Mouse (Mus musculus) stomach, postnatal 0 days (tissue): ENCODE data around the gene Slc2a13. TPM values are rescaled to one million over a fixed set of nuclear protein-coding genes. Genes with fewer than 3 reads are reported as not detected.

Experiments
- ATAC-seq: fragments of 200-750 bp; cut with Nextera tagmentation; 2 replicates; pipeline ENCODE4 v1.8.0; 2017; ENCODE audit not compliant: low FRiP score, low TSS enrichment
- DNase-seq: peaks from one replicate; pipeline ENCODE4 v3.0.0-alpha.2; 2016; ENCODE audit warnings: low spot score
- H3K27ac ChIP-seq: fragments of 300-500 bp; sonication (generic); replicated peaks from 2 replicates; pipeline ENCODE4 v1.5.1; 2014; ENCODE audit warnings: mild to moderate bottlenecking, control low read depth
- H3K27me3 ChIP-seq: fragments of 300-500 bp; sonication (generic); 2 replicates; pipeline ENCODE4 v1.6.1; 2014; ENCODE audit warnings: low read length; ENCODE audit not compliant: control insufficient read depth, insufficient read depth
- H3K36me3 ChIP-seq: fragments of 300-500 bp; sonication (generic); 2 replicates; pipeline ENCODE4 v1.6.1; 2014; ENCODE audit warnings: low read length, mixed read lengths; ENCODE audit not compliant: control insufficient read depth, insufficient read depth
- H3K4me1 ChIP-seq: fragments of 300-500 bp; sonication (generic); replicated peaks from 2 replicates; pipeline ENCODE4 v1.6.1; 2014; ENCODE audit warnings: antibody characterized with exemption; ENCODE audit not compliant: control insufficient read depth, insufficient read depth
- H3K4me2 ChIP-seq: fragments of 300-500 bp; sonication (generic); replicated peaks from 2 replicates; pipeline ENCODE4 v1.6.1; 2014; ENCODE audit warnings: low read depth, mild to moderate bottlenecking, control low read depth, moderate library complexity
- H3K4me3 ChIP-seq: fragments of 300-500 bp; sonication (generic); 2 replicates; pipeline ENCODE4 v1.5.1; 2014; ENCODE audit warnings: low read depth, low read length, control low read depth
- H3K9ac ChIP-seq: fragments of 300-500 bp; sonication (generic); 2 replicates; pipeline ENCODE4 v1.6.1; 2014; ENCODE audit warnings: mild to moderate bottlenecking, low read length, control low read depth, mixed read lengths
- H3K9me3 ChIP-seq: fragments of 300-500 bp; sonication (generic); 2 replicates; pipeline ENCODE4 v1.6.1; 2016; ENCODE audit warnings: low read length; ENCODE audit not compliant: control insufficient read depth
- CTCF ChIP-seq: IDR thresholded peaks from 2 replicates; pipeline ENCODE4 v1.5.1; 2016; ENCODE audit warnings: antibody characterized with exemption, low read depth, mild to moderate bottlenecking, moderate library complexity
- EP300 ChIP-seq: optimal IDR thresholded peaks from 2 replicates; pipeline ENCODE3; 2016; ENCODE audit warnings: antibody characterized with exemption
- WGBS: fragments of 180-500 bp; shearing (Covaris S2); extraction: QIAGEN DNeasy Blood & Tissue Kit; methylation state at CpG from one replicate; pipeline ENCODE4 v1.1.7; 2014; 5-methylcytosine and 5-hydroxymethylcytosine counted together
- polyA plus RNA-seq: library from polyadenylated mRNA; unstranded; fragments of >200 nt; fragmentation: Nextera tagmentation; extraction: Ambion mirVana; gene quantifications from 2 replicates; pipeline ENCODE4 v1.2.1, GENCODE M21; 2015

The Slc2a13 gene
- polyA plus RNA-seq, 1 experiment from 2014 or later = 0.47 TPM

- H3K27me3 ChIP-seq = no peaks in the 10 kb centered on the region
- DNase-seq = no peak
- H3K9ac ChIP-seq = no peak overlapping the region
- no peak overlapping the region for H3K4me3 ChIP-seq
- TF ChIP-seq CTCF (no peak), EP300 (no peak)
- H3K36me3 ChIP-seq = no peaks in the 10 kb centered on the region
- no peak overlapping the region for H3K4me2 ChIP-seq
- 61% methylated on average over 4 of the region's 4 CpGs for WGBS
- H3K4me1 ChIP-seq = no peaks in the 10 kb centered on the region
- ATAC-seq = no peak
- H3K9me3 ChIP-seq = no peaks in the 10 kb centered on the region
- no peak overlapping the region for H3K27ac ChIP-seq
Observed at GRCm38 (mm10) chr15:91268532-91268931, 304.5 kb downstream of the Slc2a13 start.

GRCm38 (mm10) chr15:91263926-91264325, 309.1 kb downstream of the Slc2a13 start:
- TF ChIP-seq CTCF (no peak), EP300 (no peak)

GRCm38 (mm10) chr15:91260578-91260977, 312.5 kb downstream of the Slc2a13 start:
- Histone ChIP-seq H3K4me2 (no peak overlapping the region), H3K4me3 (no peak overlapping the region), H3K9ac (no peak overlapping the region), H3K4me1 (no peaks in the 10 kb centered on the region; the same call in 1 of the 2 replicates), H3K36me3 (no peaks in the 10 kb centered on the region), H3K27ac (no peak overlapping the region), H3K27me3 (no peaks in the 10 kb centered on the region), H3K9me3 (no peaks in the 10 kb centered on the region)
- WGBS = 76% methylated on average over 5 of the region's 5 CpGs
- DNase-seq = no peak
- no peak for ATAC-seq
- TF ChIP-seq CTCF = no peak
- no peak for TF ChIP-seq EP300

More at GRCm38 (mm10) chr15:91263926-91264325, 309.1 kb downstream of the Slc2a13 start:
- Histone ChIP-seq H3K4me1 (no peaks in the 10 kb centered on the region; the same call in 1 of the 2 replicates), H3K4me2 (no peak overlapping the region), H3K4me3 (no peak overlapping the region), H3K27me3 (no peaks in the 10 kb centered on the region), H3K36me3 (no peaks in the 10 kb centered on the region), H3K9me3 (no peaks in the 10 kb centered on the region), H3K27ac (no peak overlapping the region), H3K9ac (no peak overlapping the region)
- ATAC-seq = no peak
- DNase-seq = no peak
- 84% methylated on average over 1 of the region's 1 CpGs for WGBS

- H3K27me3 ChIP-seq = no peaks in the 10 kb centered on the region
Observed at GRCm38 (mm10) chr15:91257140-91257539, 315.9 kb downstream of the Slc2a13 start.

GRCm38 (mm10) chr15:91255308-91255707, 317.8 kb downstream of the Slc2a13 start:
- no peak overlapping the region for H3K4me3 ChIP-seq
- DNase-seq (no peak), ATAC-seq (peak; percentile 15; the same call in 1 of the 2 replicates)
- TF ChIP-seq EP300 = peak; percentile 23
- TF ChIP-seq CTCF = no peak
- no peaks in the 10 kb centered on the region for H3K9me3 ChIP-seq
- no peaks in the 10 kb centered on the region for H3K27me3 ChIP-seq
- H3K27ac ChIP-seq = peak overlapping the region; percentile 35; the same call in 1 of the 2 replicates
- H3K4me1 ChIP-seq = no peaks in the 10 kb centered on the region; the same call in 1 of the 2 replicates
- WGBS = 67% methylated on average over 2 of the region's 2 CpGs
- no peak overlapping the region for H3K4me2 ChIP-seq
- no peaks in the 10 kb centered on the region for H3K36me3 ChIP-seq
- no peak overlapping the region for H3K9ac ChIP-seq

More at GRCm38 (mm10) chr15:91257140-91257539, 315.9 kb downstream of the Slc2a13 start:
- Histone ChIP-seq H3K27ac (no peak overlapping the region), H3K4me1 (no peaks in the 10 kb centered on the region; the same call in 1 of the 2 replicates), H3K36me3 (no peaks in the 10 kb centered on the region), H3K9ac (no peak overlapping the region), H3K4me2 (no peak overlapping the region), H3K4me3 (no peak overlapping the region), H3K9me3 (no peaks in the 10 kb centered on the region)
- 72% methylated on average over 11 of the region's 11 CpGs for WGBS
- TF ChIP-seq EP300 (no peak), CTCF (no peak)
- DNase-seq (no peak), ATAC-seq (no peak)

GRCm38 (mm10) chr15:91252956-91253355, 320.1 kb downstream of the Slc2a13 start:
- H3K9me3 ChIP-seq = no peaks in the 10 kb centered on the region
- DNase-seq (no peak), ATAC-seq (no peak)
- H3K36me3 ChIP-seq = no peaks in the 10 kb centered on the region
- 48% methylated on average over 8 of the region's 8 CpGs for WGBS
- no peak for TF ChIP-seq EP300
- TF ChIP-seq CTCF = peak; percentile 57
- no peak overlapping the region for H3K4me2 ChIP-seq
- H3K4me3 ChIP-seq = no peak overlapping the region
- no peak overlapping the region for H3K27ac ChIP-seq
- no peaks in the 10 kb centered on the region for H3K27me3 ChIP-seq
- H3K9ac ChIP-seq = no peak overlapping the region
- H3K4me1 ChIP-seq = no peaks in the 10 kb centered on the region
